Mouse (Mus musculus) CD4-positive, CD25-positive, alpha-beta regulatory T cell, adult 2 months (primary cell): ENCODE data around the gene Mydgf.
A peak's percentile ranks its signal among the peaks of the same experiment; 100 is the strongest.

Experiments used
- DNase-seq: peaks from one replicate; pipeline ENCODE4 v3.0.0-alpha.2; 2012; ENCODE audit warnings: low read depth, low spot score

The Mydgf gene

GRCm38 (mm10) chr17:56144546-56144945 is 39.2 kb downstream of the Mydgf start:
- DNase-seq, result no peak

GRCm38 (mm10) chr17:56141702-56142605 is 41.8 kb downstream of the Mydgf start:
- DNase-seq, result no peak

- DNase-seq, result peak; percentile 54
Observed at GRCm38 (mm10) chr17:56139858-56140595, 43.7 kb downstream of the Mydgf start, which contains the start of gene Sema6b. Gene Sema6b, minus strand, starts transcription at chr17:56140343.

GRCm38 (mm10) chr17:56139355-56139754 is 44.4 kb downstream of the Mydgf start:
- DNase-seq, result no peak

- no peak for DNase-seq
Observed at GRCm38 (mm10) chr17:56137839-56138613, 45.7 kb downstream of the Mydgf start.

GRCm38 (mm10) chr17:56136558-56136957 is 47.2 kb downstream of the Mydgf start:
- DNase-seq, result no peak

- peak; percentile 89 for DNase-seq
Observed at GRCm38 (mm10) chr17:56134463-56134971, 49.2 kb downstream of the Mydgf start.

GRCm38 (mm10) chr17:56133457-56134363 is 50.0 kb downstream of the Mydgf start:
- DNase-seq, result peak; percentile 51

GRCm38 (mm10) chr17:56132661-56133060 is 51.1 kb downstream of the Mydgf start:
- peak; percentile 86 for DNase-seq

- DNase-seq, result peak; percentile 88
Observed at GRCm38 (mm10) chr17:56131814-56132213, 51.9 kb downstream of the Mydgf start.

- DNase-seq, result no peak
Observed at GRCm38 (mm10) chr17:56131136-56131535, 52.6 kb downstream of the Mydgf start.

- DNase-seq, result no peak
Observed at GRCm38 (mm10) chr17:56128246-56128645, 55.5 kb downstream of the Mydgf start.

GRCm38 (mm10) chr17:56126175-56126574 is 57.5 kb downstream of the Mydgf start:
- DNase-seq, result no peak
